Mouse (Mus musculus): ENCODE measurements around the gene Gm5142.

GRCm38 (mm10) chr14:59186121-59186520 lies 7.6 kb upstream of the Gm5142 start:
- no peak for TF ChIP-seq CTCF (IDR thresholded peaks at IDR 0.05 in 2 of 3, conservative IDR thresholded peaks at IDR 0.05 in 1 of 3; ENCODE audit: control insufficient read depth in 1 of 3, insufficient read depth in 1 of 3, low read depth in 2 of 3, low read length in 3 of 3, poor library complexity in 1 of 3, severe bottlenecking in 1 of 3)
- TF ChIP-seq GATA1 (IDR thresholded peaks at IDR 0.05; ENCODE audit: low read depth, low read length): no peak

Measured in MEL (cell line).